Comparison of ENCODE assay signal across 22 mouse cellular contexts in the genomic region with DNA sequence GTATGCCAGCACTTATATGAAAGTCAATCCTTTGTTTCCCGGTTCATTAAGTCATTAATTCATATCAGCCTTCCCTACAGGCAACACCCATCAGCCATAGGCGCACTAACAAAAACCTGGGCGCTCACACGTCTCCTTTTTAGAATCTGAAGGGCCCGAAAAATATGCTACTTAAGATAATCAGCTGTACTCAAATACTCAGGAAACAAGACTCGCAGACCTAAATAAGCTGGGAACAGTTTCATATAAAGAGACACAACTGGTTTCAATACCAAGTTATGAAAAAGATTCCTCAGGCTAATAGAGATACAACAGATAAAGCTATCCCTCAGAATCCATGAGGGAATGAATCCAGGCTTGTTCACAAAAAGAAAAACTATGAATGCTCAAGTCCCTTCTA. TPM values are rescaled to one million over a fixed set of nuclear protein-coding genes. Genes with fewer than 3 reads are reported as not detected.
A peak's percentile ranks its signal among the peaks of the same experiment; 100 is the strongest.
DNase-seq lines count a peak whose midpoint lies in the region; ATAC-seq and TF ChIP-seq lines count a peak whose summit lies in the region.
"Had no signal": no experiment of that assay in that cellular context is flagged by ENCODE, and none has a peak within 500 bp of the region (broad histone marks: within the 10 kb centered on the region; RNA-seq: fewer than 3 reads in every experiment).

No protein-coding gene starts in this region.

- H3K4me1 ChIP-seq in heart, embryonic 12.5 days (replicated peaks), result peaks cover 6% of the 10 kb centered on the region
- H3K4me1 ChIP-seq in lung, postnatal 0 days (ENCODE audit: insufficient read depth, low read depth, low read length), result peaks cover 2% of the 10 kb centered on the region; the same call in 1 of the 2 replicates
- H3K4me1 ChIP-seq in midbrain, embryonic 11.5 days (ENCODE audit: control insufficient read depth, insufficient read depth, low read length), result peaks cover 9% of the 10 kb centered on the region
- H3K4me1 ChIP-seq in midbrain, embryonic 16.5 days (ENCODE audit: control insufficient read depth, insufficient read depth, low read length), result peaks cover 49% of the 10 kb centered on the region
- peaks cover 52% of the 10 kb centered on the region for H3K4me1 ChIP-seq in midbrain, embryonic 15.5 days
- H3K4me1 ChIP-seq in midbrain, postnatal 0 days (ENCODE audit: insufficient read depth, low read length), result peaks cover 10% of the 10 kb centered on the region; the same call in 1 of the 2 replicates

- H3K4me3 ChIP-seq in heart, embryonic 12.5 days, result no peak overlapping the region
- no peak overlapping the region for H3K4me3 ChIP-seq in lung, postnatal 0 days (ENCODE audit: low read depth, low read length)
- no peak overlapping the region for H3K4me3 ChIP-seq in midbrain, embryonic 11.5 days (ENCODE audit: low read depth, low read length)
- no peak overlapping the region for H3K4me3 ChIP-seq in midbrain, embryonic 16.5 days (ENCODE audit: low read depth, low read length)
- H3K4me3 ChIP-seq in midbrain, embryonic 15.5 days, result no peak overlapping the region
- H3K4me3 ChIP-seq in midbrain, postnatal 0 days (ENCODE audit: low read depth, low read length), result no peak overlapping the region

- H3K9ac ChIP-seq in heart, embryonic 12.5 days, result no peak overlapping the region
- H3K9ac ChIP-seq in lung, postnatal 0 days (replicated peaks; ENCODE audit: low read depth), result no peak overlapping the region
- H3K9ac ChIP-seq in midbrain, embryonic 11.5 days (ENCODE audit: low read length), result no peak overlapping the region
- H3K9ac ChIP-seq in midbrain, embryonic 16.5 days (ENCODE audit: low read depth, low read length), result no peak overlapping the region
- no peak overlapping the region for H3K9ac ChIP-seq in midbrain, embryonic 15.5 days
- no peak overlapping the region for H3K9ac ChIP-seq in midbrain, postnatal 0 days (replicated peaks; ENCODE audit: low read length, poor library complexity, severe bottlenecking)

- TF ChIP-seq EP300 in lung, postnatal 0 days (IDR thresholded peaks at IDR 0.05), result peak; percentile 58

- no peak overlapping the region for H3K27ac ChIP-seq in heart, embryonic 12.5 days (ENCODE audit: poor library complexity, severe bottlenecking)
- no peak overlapping the region; the same call in 1 of the 2 replicates for H3K27ac ChIP-seq in lung, postnatal 0 days (ENCODE audit: low read length)
- H3K27ac ChIP-seq in midbrain, embryonic 11.5 days (ENCODE audit: low read depth, low read length), result no peak overlapping the region
- H3K27ac ChIP-seq in midbrain, embryonic 16.5 days (ENCODE audit: low read length), result no peak overlapping the region
- H3K27ac ChIP-seq in midbrain, embryonic 15.5 days, result 0 out of 2 replicates have a peak overlapping the region, but pooled peaks have one; percentile 11
- H3K27ac ChIP-seq in midbrain, postnatal 0 days (ENCODE audit: low read depth, low read length), result no peak overlapping the region

- no peaks in the 10 kb centered on the region for H3K36me3 ChIP-seq in heart, embryonic 12.5 days
- H3K36me3 ChIP-seq in lung, postnatal 0 days (ENCODE audit: insufficient read depth, low read length), result no peaks in the 10 kb centered on the region
- H3K36me3 ChIP-seq in midbrain, embryonic 11.5 days (ENCODE audit: control insufficient read depth, insufficient read depth, low read length), result no peaks in the 10 kb centered on the region
- H3K36me3 ChIP-seq in midbrain, embryonic 16.5 days (ENCODE audit: control insufficient read depth, insufficient read depth, low read length), result no peaks in the 10 kb centered on the region
- H3K36me3 ChIP-seq in midbrain, embryonic 15.5 days (replicated peaks), result no peaks in the 10 kb centered on the region
- no peaks in the 10 kb centered on the region for H3K36me3 ChIP-seq in midbrain, postnatal 0 days (ENCODE audit: insufficient read depth, low read length)
- H3K36me3 ChIP-seq: G1E had no signal

- TF ChIP-seq CTCF in lung, postnatal 0 days (IDR thresholded peaks at IDR 0.05), result no peak
- TF ChIP-seq CTCF in midbrain, postnatal 0 days (IDR thresholded peaks at IDR 0.05), result no peak

- ATAC-seq in heart, embryonic 12.5 days (ENCODE audit: insufficient number of reproducible peaks, low FRiP score), result no peak
- peak; percentile 23; the same call in 1 of the 2 replicates for ATAC-seq in lung, postnatal 0 days
- no peak for ATAC-seq in midbrain, embryonic 11.5 days (ENCODE audit: low FRiP score)
- no peak for ATAC-seq in midbrain, embryonic 16.5 days
- no peak for ATAC-seq in midbrain, embryonic 15.5 days (replicated peaks)
- ATAC-seq in midbrain, postnatal 0 days (ENCODE audit: low FRiP score), result no peak
- ATAC-seq: activated CD4-positive, CD25-positive, alpha-beta regulatory T cell, adult 4 months; CD4-positive, CD25-positive, alpha-beta regulatory T cell, adult 4 months; Patski had no signal

- H3K27me3 ChIP-seq in heart, embryonic 12.5 days (replicated peaks), result no peaks in the 10 kb centered on the region
- no peaks in the 10 kb centered on the region for H3K27me3 ChIP-seq in lung, postnatal 0 days (replicated peaks; ENCODE audit: insufficient read depth, low read length)
- no peaks in the 10 kb centered on the region for H3K27me3 ChIP-seq in midbrain, embryonic 11.5 days (ENCODE audit: control insufficient read depth, insufficient read depth, low read length)
- no peaks in the 10 kb centered on the region for H3K27me3 ChIP-seq in midbrain, embryonic 16.5 days (ENCODE audit: control insufficient read depth, insufficient read depth, low read depth, low read length)
- H3K27me3 ChIP-seq in midbrain, embryonic 15.5 days (replicated peaks), result no peaks in the 10 kb centered on the region
- H3K27me3 ChIP-seq in midbrain, postnatal 0 days (ENCODE audit: insufficient read depth, low read length), result no peaks in the 10 kb centered on the region
- H3K27me3 ChIP-seq: Patski had no signal

- no peak overlapping the region for H3K4me2 ChIP-seq in heart, embryonic 12.5 days
- H3K4me2 ChIP-seq in lung, postnatal 0 days (replicated peaks; ENCODE audit: low read depth, low read length), result no peak overlapping the region; the same call in 1 of the 2 replicates
- H3K4me2 ChIP-seq in midbrain, embryonic 11.5 days, result no peak overlapping the region
- no peak overlapping the region for H3K4me2 ChIP-seq in midbrain, embryonic 16.5 days (ENCODE audit: low read length)
- H3K4me2 ChIP-seq in midbrain, embryonic 15.5 days, result no peak overlapping the region
- H3K4me2 ChIP-seq in midbrain, postnatal 0 days (ENCODE audit: low read depth, low read length, poor library complexity, severe bottlenecking), result no peak overlapping the region

- DNase-seq in heart, adult 11 months, result peak; percentile 16
- peak; percentile 36 for DNase-seq in lung, postnatal 0 days (ENCODE audit: low spot score)
- no peak for DNase-seq in lung, postnatal 25 days (ENCODE audit: low spot score)
- peak; percentile 60 for DNase-seq in midbrain, embryonic 11.5 days (ENCODE audit: low spot score, missing footprints)
- no peak for DNase-seq in midbrain, postnatal 0 days (ENCODE audit: low spot score)
- DNase-seq: adrenal gland, adult 2 months; adrenal gland, adult 8-10 months; adrenal gland, postnatal 10 days; adrenal gland, postnatal 14 days; adrenal gland, postnatal 25 days; adrenal gland, postnatal 36 days; B cell, adult 2 months; cerebellum, adult 11 months; cerebellum, adult 11-12 months had no signal

- H3K9me3 ChIP-seq in heart, embryonic 12.5 days (replicated peaks), result no peaks in the 10 kb centered on the region
- H3K9me3 ChIP-seq in lung, postnatal 0 days (ENCODE audit: low read length), result no peaks in the 10 kb centered on the region
- no peaks in the 10 kb centered on the region for H3K9me3 ChIP-seq in midbrain, embryonic 11.5 days (ENCODE audit: control insufficient read depth, low read length)
- H3K9me3 ChIP-seq in midbrain, embryonic 16.5 days (replicated peaks; ENCODE audit: control insufficient read depth, low read length, poor library complexity, severe bottlenecking), result no peaks in the 10 kb centered on the region
- no peaks in the 10 kb centered on the region for H3K9me3 ChIP-seq in midbrain, embryonic 15.5 days
- H3K9me3 ChIP-seq in midbrain, postnatal 0 days (ENCODE audit: low read length), result no peaks in the 10 kb centered on the region
- H3K9me3 ChIP-seq: G1E had no signal

- 68% methylated on average over 6 of the region's 6 CpGs for WGBS in heart, embryonic 12.5 days
- 45% methylated on average over 6 of the region's 6 CpGs for WGBS in lung, postnatal 0 days
- 84% methylated on average over 6 of the region's 6 CpGs for WGBS in midbrain, embryonic 11.5 days
- WGBS in midbrain, embryonic 16.5 days, result 73% methylated on average over 6 of the region's 6 CpGs
- WGBS in midbrain, embryonic 15.5 days, result 73% methylated on average over 6 of the region's 6 CpGs
- 72% methylated on average over 6 of the region's 6 CpGs for WGBS in midbrain, postnatal 0 days

RNA-seq across cellular contexts. Expression of gene Fnbp1l, which starts 7.0 kb away (rescaled TPM):
- polyA plus RNA-seq in heart, embryonic 12.5 days (2016; fragmentation: Nextera tagmentation; extraction: Ambion mirVana), result 33.8 and 34.3 TPM in 2 replicates
- 32.3 and 41.1 TPM in 2 replicates for polyA plus RNA-seq in lung, postnatal 0 days (2015; fragmentation: Nextera tagmentation; extraction: Ambion mirVana)
- 76.8 and 85.8 TPM in 2 replicates for polyA plus RNA-seq in midbrain, embryonic 11.5 days (2014; fragmentation: Nextera tagmentation; extraction: Ambion mirVana)
- polyA plus RNA-seq in midbrain, embryonic 16.5 days (2015; fragmentation: Nextera tagmentation; extraction: Ambion mirVana), result 257 and 294 TPM in 2 replicates
- polyA plus RNA-seq in midbrain, embryonic 15.5 days (2015; fragmentation: Nextera tagmentation; extraction: Ambion mirVana), result 242 and 273 TPM in 2 replicates
- total RNA-seq in midbrain, postnatal 0 days (2014; rRNA removed), result 135 and 179 TPM in 2 replicates
- 182 and 209 TPM in 2 replicates for polyA plus RNA-seq in midbrain, postnatal 0 days (2015; fragmentation: Nextera tagmentation; extraction: Ambion mirVana)
- total RNA-seq: MEL had no signal
- polyA plus RNA-seq: G1E had no signal

Comparison
In these comparisons a context has a peak if more than half of its experiments do, and no peak if none do; other contexts are left out.
1. DNase-seq: peak in heart, adult 11 months (single experiment), lung, postnatal 0 days (single experiment) and midbrain, embryonic 11.5 days (single experiment); none in lung, postnatal 25 days (single experiment) and midbrain, postnatal 0 days (single experiment).